Mouse (Mus musculus): Measurements from ENCODE around the gene Sp1.

GRCm38 (mm10) chr15:102407681-102408557 lies 2.0 kb downstream of the Sp1 start:
- TF ChIP-seq POLR2A (IDR thresholded peaks at IDR 0.05; ENCODE audit: low read depth, low read length) (no peak), CTCF (conservative IDR thresholded peaks at IDR 0.05; ENCODE audit: insufficient read depth, insufficient read length, low read depth, low read length) (no peak)
